Mouse (Mus musculus): ENCODE data around the gene Sapcd2.
"Not testable (repeated sequence)": the region's sequence is repeated elsewhere in the genome, so short reads cannot be mapped to it uniquely, and the experiment has no call there.

The Sapcd2 gene

DNA sequence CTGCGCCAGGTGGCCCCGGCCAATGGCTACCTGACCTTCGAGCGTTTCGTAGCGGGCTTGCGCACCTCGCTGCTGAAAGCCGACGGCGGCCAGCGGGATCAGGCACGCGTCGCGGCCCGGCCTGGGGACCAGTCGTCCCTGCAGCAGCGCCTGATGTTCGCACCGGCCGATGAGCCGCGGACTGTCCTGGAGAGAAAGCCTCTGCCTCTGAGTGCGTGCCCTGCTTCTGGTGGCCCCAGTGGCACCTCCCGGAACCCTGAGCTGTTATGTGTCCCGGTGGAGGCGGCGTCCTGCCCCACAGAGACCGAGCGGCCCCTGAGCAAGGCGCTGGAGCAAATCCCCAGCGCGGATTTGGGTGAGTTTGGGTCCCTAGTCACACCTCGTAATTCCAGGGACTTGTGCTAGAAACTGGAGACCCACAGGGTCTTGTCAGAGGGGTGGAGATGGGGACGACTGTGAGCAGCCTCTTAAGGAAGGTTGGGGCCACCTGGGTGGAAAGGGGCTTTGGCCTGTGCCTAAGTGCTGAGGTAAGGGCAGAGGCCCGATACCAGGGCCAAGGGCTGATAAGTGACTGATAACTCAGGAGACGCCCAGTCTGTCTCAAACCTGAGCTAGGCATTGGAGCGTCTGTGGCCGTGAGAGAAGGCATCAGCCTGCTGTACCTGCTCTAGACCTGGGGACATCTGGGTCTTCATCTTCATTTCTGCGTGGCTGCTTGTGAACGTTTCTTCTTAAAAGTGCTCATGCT, 697 bp downstream of the Sapcd2 start:
- no peak for DNase-seq (ENCODE audit: low spot score)

DNA sequence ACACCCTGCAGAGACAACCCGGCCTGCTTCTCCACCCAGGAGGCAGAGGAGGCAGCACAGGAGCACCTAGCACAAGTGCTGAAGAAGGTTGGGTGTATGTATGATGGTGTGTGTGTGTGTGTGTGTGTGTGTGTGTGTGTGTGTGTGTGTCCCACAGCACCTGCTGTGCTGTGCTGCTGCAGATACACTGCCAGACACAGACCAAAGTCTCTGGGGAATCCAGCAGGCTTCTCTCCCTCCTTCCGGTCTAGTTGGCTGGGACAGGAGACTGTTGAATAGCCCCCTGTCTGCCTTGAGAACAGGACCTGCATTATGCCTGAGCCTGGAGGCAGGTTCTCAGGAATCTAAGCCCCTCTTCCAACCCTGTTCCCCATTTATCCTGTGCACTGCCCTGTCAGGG, 1.3 kb downstream of the Sapcd2 start:
- DNase-seq (ENCODE audit: low spot score) = no peak

GRCm38 (mm10) chr2:25376589-25376988, 4.5 kb downstream of the Sapcd2 start:
- peak; percentile 72 for DNase-seq (ENCODE audit: low spot score)

- DNase-seq (ENCODE audit: low spot score) = no peak
Measured at GRCm38 (mm10) chr2:25384492-25384891, 12.4 kb downstream of the Sapcd2 start.

GRCm38 (mm10) chr2:25391266-25391665, 19.1 kb downstream of the Sapcd2 start:
- DNase-seq (ENCODE audit: low spot score) = no peak

- DNase-seq (ENCODE audit: low spot score) = peak; percentile 66
Measured at GRCm38 (mm10) chr2:25394281-25395221, 22.4 kb downstream of the Sapcd2 start.

DNA sequence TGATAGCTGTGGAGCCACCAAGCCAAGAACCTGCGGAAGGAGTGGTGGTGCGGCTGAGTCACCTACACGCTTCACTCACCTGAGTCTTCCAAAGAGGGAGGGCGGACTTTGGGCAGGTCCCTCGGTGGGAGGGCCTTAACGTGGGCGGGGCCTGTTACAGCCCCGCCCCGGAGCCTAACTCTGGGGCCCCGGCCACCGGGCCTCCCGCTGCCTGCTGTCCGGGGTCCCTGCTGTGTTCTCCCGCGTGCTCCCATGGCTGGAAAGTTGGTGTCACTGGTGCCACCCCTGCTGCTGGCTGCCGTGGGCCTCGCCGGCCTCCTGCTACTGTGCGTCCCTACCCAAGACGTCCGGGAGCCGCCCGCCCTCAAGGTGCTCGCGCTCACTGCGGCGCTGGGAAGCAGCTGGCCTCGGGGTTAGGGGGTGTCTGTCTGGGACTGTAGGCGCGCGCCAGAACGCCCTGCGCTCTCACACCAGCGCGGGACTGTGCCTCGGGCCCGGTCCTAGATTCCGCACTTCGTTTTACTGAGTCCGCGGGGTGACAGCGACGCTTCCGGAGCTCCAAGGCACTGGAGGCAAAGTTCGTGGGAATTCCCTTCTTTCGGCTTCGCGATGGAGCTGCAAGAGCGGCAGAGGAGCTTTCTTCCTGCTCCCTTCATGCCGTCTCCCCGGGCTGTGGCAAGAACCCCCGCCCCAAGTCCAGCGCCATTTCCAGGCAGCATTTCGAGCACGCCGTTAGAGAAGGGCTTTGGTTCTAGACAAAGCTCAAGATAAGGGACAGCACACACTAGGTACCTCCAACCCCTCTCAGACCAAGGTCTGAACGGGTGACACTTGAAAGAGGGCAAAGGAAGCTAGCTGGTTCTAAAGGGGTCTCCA, 23.8 kb downstream of the Sapcd2 start, which contains the start of gene Entpd2:
Gene Entpd2 (plus strand): TSS at position 154 of the 876 bp plus-strand sequence.
- DNase-seq (ENCODE audit: low spot score) = peak; percentile 70

GRCm38 (mm10) chr2:25396597-25396983, 24.5 kb downstream of the Sapcd2 start:
- peak; percentile 59 for DNase-seq (ENCODE audit: low spot score)

DNA sequence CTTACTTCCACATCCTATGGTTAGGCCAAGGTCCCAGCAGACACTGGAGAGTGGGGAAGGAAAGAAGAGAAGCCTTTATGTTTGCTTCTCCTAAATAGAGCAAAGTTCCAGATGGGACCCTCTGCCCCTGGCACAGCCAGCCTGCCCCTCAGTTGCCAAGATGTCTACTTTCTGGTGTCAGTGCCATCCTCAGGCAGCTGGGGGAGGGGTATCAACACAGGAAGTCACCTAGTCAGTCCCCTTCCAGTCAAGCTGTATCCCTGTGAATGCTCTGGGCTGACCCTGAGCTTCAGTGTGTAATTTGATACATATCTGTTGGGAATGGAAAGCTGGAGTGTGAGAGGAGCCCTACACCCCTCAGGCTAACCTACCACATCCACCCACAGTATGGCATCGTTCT, 24.9 kb downstream of the Sapcd2 start:
- DNase-seq (ENCODE audit: low spot score) = no peak

DNA sequence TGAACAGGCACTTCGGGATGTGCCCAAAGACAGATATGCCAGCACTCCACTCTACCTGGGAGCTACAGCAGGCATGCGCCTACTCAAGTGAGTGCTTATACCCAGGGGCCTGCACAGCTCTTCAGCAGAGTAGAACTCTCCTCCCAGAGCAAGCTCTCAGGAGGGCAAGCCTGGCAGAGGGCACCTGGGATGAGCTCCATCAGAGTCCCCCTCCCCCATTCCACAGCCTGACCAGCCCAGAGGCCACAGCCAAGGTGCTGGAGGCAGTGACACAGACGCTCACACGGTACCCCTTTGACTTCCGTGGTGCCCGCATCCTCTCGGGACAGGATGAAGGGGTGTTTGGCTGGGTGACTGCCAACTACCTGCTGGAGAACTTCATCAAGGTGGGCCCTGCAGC, 25.9 kb downstream of the Sapcd2 start:
- DNase-seq (ENCODE audit: low spot score) = no peak

GRCm38 (mm10) chr2:25399051-25399450, 26.9 kb downstream of the Sapcd2 start, which contains the start of gene Npdc1:
TSS of gene Npdc1 (plus strand) at chr2:25399351.
- DNase-seq (ENCODE audit: low spot score) = no peak

DNA sequence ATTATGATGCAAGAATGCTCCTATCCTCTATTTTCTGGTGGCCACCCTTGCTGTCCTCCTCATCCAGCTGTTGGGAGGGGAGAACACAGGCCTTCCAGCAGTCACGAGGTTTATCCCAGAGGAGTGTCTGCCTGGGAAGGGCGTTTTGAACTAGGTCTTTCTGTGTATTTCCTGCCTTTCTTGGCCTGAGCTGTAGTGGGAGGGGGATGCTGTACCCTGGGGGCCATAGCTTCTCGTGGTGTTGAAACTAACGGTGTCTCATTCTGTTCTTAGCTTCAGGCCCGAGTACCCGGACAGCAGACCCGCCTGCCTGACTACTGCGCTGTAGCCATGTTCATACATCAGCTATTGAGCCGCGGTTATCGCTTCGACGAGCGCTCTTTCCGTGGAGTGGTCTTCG, 28.2 kb downstream of the Sapcd2 start:
- DNase-seq (ENCODE audit: low spot score) = no peak

- peak; percentile 74 for DNase-seq (ENCODE audit: low spot score)
Measured at GRCm38 (mm10) chr2:25400764-25401163, 28.6 kb downstream of the Sapcd2 start.

DNA sequence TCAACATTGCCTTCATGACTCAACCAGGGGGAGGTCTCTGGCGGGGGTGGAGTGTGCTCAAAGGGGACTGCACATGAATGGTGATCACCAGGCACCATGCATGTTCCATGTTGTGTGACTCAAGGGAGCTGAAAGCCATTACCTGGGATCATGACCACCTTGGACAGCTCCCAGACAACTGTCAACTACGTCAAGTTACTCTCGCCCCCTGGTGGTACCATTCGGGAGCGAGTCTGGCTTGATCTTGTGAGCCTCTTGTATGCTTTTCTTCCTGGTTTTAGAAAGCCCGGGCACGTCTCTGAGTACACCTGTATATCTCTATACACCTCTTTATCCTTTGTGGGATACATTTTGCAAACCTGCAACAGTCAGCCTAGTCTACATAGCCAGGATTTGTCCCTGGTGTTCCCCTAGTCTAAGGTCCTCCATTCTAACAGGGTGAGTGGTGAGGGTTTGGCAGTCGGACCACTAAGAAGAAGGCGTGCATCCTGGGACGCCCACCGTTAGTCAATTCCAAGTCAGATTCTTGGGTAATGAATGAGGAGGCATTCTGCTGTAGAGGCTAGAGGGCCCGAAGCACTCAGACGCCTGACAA, 30.4 kb downstream of the Sapcd2 start:
- peak; percentile 89 for DNase-seq (ENCODE audit: low spot score)

DNA sequence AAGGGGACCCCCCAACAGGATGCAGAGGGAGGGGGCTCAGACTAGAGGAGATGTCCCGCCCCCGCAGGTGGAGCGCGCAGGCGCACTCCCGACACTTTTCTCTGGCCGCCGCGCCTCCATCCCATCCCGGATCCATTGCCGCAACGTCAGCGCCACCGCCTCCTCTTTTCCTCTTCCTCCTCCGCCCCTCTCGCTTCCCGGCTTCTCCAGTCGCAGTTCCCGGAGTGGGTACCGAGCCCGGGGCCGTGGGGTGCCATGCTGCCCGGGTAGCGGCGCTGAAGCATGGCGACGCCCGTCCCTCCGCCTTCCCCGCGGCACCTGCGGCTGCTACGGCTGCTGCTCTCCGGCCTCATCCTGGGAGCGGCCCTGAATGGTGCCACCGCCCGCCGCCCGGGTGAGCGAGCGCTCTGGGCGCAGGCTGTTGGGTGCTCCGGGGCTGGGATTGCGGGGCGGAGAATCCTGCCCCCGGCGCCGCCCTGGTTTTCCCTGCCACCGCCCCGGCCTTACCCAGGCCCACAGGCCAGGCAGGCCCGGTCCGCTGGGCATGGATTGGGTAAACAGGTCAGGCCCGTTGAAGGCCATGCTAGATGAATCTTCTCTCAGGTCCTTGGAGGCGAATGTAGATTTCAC, 31.0 kb downstream of the Sapcd2 start:
- peak; percentile 73 for DNase-seq (ENCODE audit: low spot score)

DNA sequence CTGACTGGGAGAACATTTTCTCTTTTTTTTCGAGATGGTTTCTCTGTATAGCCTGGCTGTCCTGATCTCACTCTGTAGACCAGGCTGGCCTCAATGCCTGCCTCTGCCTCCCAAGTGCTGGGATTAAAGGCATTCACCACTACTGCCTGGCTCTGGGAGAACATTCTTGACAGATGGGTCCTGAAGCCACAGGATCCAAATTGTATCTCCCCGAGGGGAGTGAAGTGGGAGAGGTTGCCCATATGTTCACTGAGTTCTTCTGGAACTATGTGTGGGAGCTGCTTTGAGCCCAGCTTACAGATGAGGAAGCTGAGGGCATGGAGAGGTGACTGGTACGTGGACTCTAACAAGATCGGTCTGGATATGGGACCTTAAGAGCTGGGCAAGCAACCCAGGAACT, 31.9 kb downstream of the Sapcd2 start:
- no peak for DNase-seq (ENCODE audit: low spot score)

- peak; percentile 37 for DNase-seq (ENCODE audit: low spot score)
Measured at GRCm38 (mm10) chr2:25408908-25409307, 36.8 kb downstream of the Sapcd2 start.

DNA sequence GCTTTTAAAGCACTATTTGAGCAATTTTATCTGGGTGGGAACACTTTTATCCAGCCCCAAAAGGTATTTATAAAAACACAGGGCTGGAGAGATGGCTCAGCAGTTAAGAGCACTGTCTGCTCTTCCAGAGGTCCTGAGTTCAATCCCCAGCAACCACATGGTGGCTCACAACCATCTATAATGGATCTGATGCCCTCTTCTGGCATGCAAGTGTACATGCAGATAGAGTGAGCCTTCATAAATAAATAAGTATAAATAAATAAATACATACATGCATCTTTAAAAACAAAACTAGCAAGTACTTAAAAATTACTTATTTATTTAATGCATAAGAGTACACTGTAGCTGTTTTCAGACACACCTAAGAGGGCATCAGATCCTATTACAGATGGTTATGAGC, 41.3 kb downstream of the Sapcd2 start:
- not testable (repeated sequence) for DNase-seq (ENCODE audit: low spot score)

DNA sequence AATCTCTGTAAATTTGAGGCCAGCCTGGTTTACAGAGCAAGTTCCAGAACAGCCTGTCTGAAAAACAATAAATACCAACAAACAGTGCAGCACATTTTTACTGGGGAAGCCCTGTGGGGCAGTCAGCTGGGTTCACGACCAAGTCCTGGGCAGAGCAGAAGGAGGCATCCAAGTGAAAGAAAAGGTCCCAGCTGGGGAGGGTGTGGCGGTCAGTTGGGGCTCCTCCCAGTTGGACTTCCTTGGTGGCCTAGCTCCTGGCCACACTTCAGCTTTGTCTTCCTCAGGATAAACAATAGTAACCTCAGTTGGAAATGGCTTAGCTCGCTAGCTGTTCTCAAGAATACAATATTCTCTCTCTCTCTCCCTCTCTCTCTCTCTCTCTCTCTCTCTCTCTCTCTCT, 45.3 kb downstream of the Sapcd2 start:
- DNase-seq (ENCODE audit: low spot score) = no peak

DNA sequence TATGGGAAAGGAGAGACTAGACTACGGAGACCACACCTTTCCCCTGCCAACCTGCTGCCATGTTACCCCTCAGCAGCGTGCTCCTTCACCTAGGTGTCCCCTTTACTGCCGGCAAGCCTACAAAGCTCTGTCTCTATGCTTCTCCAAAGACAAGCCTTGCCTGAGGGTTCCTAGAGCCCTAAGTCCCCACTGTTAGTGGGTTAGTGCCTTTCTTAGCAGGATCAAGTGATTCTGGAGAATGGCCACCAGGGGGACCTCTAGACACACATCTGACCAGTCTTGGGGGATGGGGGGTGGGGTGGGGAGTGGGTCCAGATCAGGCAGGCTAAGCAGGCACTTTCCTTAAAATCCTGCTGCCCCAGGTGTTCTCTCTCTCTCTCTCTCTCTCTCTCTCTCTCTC, 49.8 kb downstream of the Sapcd2 start:
- DNase-seq (ENCODE audit: low spot score) = no peak
